Mouse (Mus musculus): ENCODE measurements around the gene Tnpo2.

The Tnpo2 gene

GRCm38 (mm10) chr8:85036718-85037365 lies at the start of gene Tnpo2:
Gene Tnpo2 (plus strand): TSS chr8:85036915.
- peak; percentile 86 to 95 for DNase-seq (ENCODE audit: low spot score in 2 of 2)

GRCm38 (mm10) chr8:84987388-84987787 lies 49.3 kb upstream of the Tnpo2 start:
- no peak for DNase-seq (ENCODE audit: low spot score in 2 of 2)

- DNase-seq (ENCODE audit: low spot score in 2 of 2) = no peak
Observed at GRCm38 (mm10) chr8:84987903-84988302, 48.8 kb upstream of the Tnpo2 start.

GRCm38 (mm10) chr8:84989311-84989731 lies 47.4 kb upstream of the Tnpo2 start:
- no peak for DNase-seq (ENCODE audit: low spot score in 2 of 2)

GRCm38 (mm10) chr8:84989810-84990209 lies 46.9 kb upstream of the Tnpo2 start:
- DNase-seq (ENCODE audit: low spot score in 2 of 2) = peak; percentile 85 to 90

DNA sequence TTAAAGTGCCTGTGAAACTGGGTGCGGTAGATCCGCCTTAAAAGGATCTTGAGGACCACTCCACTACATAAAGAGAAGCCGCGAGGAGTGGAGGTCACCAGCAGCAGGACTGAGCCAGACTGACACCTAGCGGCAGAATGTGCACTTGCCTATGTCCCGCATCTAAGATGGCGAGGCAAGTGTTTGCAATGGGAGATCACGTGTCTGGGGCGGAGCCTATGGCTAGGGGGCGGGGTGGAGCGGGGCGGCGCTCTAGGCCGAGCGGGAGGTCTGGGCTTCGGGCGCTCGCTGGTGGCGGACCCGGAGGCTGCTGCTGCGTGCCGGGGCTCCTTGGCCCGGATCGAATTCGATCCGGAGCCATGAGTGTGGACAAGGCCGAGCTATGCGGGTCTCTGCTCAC lies 46.4 kb upstream of the Tnpo2 start, which contains the start of gene Hook2:
TSS of gene Hook2 (plus strand) at position 255 of the 400 bp plus-strand sequence.
- peak; percentile 94 to 98 for DNase-seq (ENCODE audit: low spot score in 2 of 2)

- no peak for DNase-seq (ENCODE audit: low spot score in 2 of 2)
Observed at GRCm38 (mm10) chr8:84990836-84991235, 45.9 kb upstream of the Tnpo2 start.

- DNase-seq (ENCODE audit: low spot score in 2 of 2) = no peak
Observed at GRCm38 (mm10) chr8:84994375-84994774, 42.3 kb upstream of the Tnpo2 start.

DNA sequence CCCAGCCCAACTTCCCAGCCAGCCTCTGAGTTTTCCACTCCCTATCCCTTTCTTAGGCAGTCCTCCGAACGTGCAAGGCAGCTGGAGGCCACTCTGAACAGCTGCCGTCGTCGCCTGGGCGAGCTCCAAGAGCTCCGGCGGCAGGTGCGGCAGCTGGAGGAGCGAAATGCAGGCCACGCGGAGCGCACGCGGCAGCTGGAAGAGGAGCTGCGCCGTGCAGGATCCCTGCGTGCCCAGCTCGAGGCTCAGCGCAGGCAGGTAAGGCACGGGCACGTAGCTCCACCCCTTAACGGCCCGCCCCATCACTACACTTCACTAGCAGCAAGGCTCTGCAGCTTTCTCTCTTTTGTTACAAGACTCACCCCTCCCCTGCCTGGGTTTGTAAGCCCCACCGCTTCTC lies 41.0 kb upstream of the Tnpo2 start:
- no peak for DNase-seq (ENCODE audit: low spot score in 2 of 2)

DNA sequence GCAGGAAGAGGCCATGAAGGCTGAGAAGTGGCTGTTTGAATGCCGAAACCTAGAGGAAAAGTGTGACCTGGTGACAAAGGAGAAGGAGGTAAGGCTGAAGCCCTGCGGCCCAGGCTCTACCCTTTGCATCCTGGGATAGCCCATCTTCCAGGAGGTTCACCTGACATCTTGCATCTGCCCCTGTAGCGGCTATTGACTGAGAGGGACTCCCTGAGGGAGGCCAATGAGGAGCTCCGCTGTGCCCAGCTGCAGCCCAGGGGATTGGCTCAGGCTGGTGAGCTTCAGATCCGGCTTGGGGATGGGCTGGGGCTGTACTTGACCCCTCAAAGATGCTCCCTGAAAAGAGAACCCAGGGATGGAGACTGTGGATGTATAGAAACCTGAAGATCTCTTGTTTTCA lies 39.7 kb upstream of the Tnpo2 start:
- DNase-seq (ENCODE audit: low spot score in 2 of 2) = no peak

DNA sequence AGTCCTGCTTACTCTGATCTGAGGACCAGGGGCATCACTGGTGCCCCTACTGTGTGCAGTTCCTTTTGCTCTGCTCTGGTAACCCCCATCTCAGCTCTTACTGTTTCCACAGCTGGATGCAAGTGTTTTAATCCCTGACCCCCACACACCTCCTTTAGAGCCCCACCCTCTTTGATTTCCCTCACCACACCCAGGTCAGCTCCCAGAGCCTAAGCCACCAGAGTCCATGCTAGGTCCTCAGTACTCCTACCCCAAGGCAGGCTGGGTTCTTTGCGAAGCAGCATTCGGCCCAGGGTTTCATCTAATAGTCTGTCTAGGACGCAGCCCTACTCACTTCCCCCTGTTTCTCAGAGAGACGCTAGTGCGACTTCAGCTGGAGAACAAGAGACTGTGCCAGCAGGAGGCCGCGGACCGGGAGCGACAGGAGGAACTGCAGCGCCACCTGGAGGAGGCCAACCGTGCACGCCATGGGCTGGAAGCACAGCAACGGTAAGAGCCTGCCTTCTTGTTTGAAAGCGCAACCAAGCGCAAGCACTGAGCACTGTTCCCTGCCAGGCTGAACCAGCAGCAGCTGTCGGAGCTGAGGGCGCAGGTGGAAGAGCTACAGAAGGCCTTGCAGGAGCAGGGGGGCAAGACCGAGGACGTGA lies 38.9 kb upstream of the Tnpo2 start:
- peak; percentile 92 to 94 for DNase-seq (ENCODE audit: low spot score in 2 of 2)

DNA sequence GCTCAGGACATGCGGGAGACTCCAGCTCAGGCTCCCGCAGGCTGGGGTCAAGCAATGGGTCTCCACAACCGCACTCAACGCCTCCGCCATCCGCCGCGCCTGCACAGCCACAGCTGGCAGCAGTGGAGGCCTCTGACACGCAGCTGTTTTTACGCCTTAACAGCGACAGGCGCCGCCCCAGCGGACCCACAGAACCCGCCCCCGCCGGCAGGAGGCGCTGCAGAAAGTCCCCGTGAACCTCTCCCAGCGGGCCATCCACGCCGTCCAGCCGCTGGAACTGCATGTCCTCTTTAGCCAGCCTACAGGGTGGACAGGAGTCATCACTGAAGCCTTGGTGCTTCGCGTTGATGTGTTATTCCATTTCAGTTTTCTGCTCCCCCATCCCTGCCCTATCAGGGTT lies 29.0 kb upstream of the Tnpo2 start:
- DNase-seq (ENCODE audit: low spot score in 2 of 2) = no peak

GRCm38 (mm10) chr8:85011242-85011641 lies 25.5 kb upstream of the Tnpo2 start:
- DNase-seq (ENCODE audit: low spot score in 2 of 2) = no peak

DNA sequence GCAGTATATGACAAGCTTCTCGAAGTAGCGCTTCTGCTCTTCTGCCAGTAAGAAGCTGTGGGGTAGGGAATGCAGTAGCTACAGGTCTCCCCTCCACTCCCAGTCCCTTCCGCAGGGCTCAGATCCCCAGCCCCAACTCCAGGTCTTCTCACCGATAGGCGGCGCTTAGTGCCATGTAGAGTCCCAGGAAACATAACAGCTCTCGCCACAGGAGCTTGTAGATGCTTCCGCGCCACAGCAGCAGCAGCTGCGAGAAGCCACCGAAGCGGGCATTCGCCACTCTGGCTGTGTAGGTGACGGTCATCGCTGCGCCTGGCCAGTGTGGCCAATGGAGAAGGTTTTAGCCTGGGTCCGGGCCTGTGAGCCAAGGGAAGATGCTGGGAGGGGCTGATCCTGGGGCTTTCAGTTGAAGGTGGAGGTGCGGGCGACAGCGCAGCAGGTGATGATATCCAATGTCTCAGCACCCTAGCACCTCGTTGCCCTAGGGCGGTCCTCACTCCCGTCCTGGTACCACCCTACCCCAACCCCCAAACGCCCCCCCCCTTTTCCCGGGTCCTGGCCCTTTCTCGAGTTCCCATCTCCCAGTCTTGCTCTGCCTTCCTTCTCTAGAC lies 23.4 kb upstream of the Tnpo2 start:
- peak; percentile 71 to 82 for DNase-seq (ENCODE audit: low spot score in 2 of 2)

DNA sequence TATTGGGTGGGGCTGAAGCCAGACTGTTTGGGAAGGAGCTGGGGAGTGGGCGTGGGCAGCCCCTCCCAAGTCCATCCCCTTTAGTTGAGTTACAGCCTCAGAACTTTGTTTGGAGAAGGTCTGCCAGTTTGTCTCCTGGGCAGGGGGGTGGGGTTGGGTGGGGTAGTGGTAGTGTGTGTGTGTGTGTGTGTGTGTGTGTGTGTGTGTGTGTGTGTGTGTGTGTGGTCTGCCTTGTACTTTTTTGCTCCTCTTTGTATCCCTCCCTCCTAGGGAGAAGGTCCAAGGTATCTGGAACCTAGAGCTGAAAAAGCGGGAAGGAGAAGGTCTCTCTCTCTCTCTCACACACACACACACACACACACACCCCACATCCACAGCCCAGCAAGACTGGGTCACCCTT lies 22.3 kb upstream of the Tnpo2 start, which contains the start of gene Best2:
TSS of gene Best2 (minus strand) at position 101 of the 400 bp plus-strand sequence.
- DNase-seq (ENCODE audit: low spot score in 2 of 2) = no peak

DNA sequence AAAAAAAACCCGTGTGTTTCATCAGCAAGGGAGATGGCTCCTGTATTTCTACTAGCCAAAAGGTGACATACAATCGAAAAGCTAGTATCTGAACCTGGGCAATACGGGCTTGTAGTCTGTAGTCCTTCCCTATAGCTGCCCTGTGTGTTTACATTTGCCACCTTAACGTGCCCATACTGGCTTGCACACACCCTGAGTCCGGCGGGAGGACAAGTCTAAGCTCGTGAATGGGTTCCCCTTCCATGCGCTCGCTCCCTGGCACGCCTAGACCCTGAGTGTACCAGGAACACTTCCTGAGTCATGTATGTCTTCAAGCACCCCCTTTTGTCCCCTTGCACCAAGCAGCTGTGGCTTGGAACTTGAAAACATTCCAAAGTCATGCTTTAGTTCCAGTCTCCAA lies 20.0 kb upstream of the Tnpo2 start:
- DNase-seq (ENCODE audit: low spot score in 2 of 2) = no peak

GRCm38 (mm10) chr8:85017209-85017608 lies 19.5 kb upstream of the Tnpo2 start:
- no peak for DNase-seq (ENCODE audit: low spot score in 2 of 2)

DNA sequence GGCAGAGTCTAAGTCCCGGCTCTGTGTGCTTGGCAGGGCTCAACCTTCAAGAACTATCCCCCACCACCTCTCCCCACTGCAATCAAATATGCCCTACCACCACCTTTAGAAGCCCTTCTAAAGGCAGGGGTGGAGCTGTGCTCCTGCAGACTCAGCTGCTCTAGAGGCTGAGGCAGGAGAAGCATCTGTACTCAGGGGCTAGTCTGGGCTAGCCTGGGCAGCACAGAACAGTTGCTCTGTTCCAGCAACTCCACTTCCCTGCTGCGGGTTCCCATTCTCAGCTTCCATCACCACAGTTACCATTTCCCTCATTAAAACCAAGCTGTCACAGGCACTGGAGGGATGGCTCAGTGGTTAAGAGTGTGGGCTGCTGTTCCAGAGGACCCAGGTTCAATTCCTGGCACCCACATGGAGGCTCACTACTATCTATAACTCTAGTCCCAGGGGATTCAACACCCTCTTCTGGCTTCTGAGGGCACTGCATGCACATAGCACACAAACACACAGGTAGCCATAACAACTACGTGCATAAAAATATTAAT lies 15.1 kb upstream of the Tnpo2 start:
- no peak for DNase-seq (ENCODE audit: low spot score in 2 of 2)

DNA sequence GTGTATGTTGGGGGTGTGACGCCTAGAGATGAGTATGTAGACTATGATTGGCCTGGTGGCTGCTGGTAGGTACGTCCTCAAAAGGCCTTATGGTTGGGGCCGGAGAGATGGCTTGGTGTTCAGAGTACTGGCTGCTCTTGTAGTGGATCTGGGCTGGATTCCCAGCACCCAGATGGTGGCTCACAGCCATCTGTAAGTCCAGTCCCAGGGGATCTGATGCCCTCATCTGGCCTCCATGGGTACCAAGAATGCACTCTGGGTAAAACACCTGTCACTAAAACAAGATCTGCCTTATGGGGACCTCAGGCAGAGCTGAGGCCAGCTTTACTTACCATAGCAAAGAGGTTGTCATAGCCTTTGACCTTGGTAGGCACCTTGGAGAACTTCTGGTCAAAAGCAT lies 12.9 kb upstream of the Tnpo2 start:
- DNase-seq (ENCODE audit: low spot score in 2 of 2) = no peak

GRCm38 (mm10) chr8:85025098-85025932 lies 11.4 kb upstream of the Tnpo2 start, which contains the start of gene Asna1:
Gene Asna1 (minus strand): TSS chr8:85025281.
- peak; percentile 85 to 88 for DNase-seq (ENCODE audit: low spot score in 2 of 2)

GRCm38 (mm10) chr8:85026670-85027515 lies 9.8 kb upstream of the Tnpo2 start, which contains the start of gene Trir:
Gene Trir (plus strand): TSS chr8:85026823.
- peak; percentile 97 for DNase-seq (ENCODE audit: low spot score in 2 of 2)
